Mouse (Mus musculus) testis, postnatal 14 days (tissue): Measurements from ENCODE around the gene Mecom.

Source experiments
- DNase-seq: peaks from one replicate; pipeline ENCODE4 v3.0.0; 2021; ENCODE audit warnings: low spot score

Mecom gene

GRCm38 (mm10) chr3:30353878-30354727, 193.7 kb downstream of the Mecom start:
- DNase-seq = no peak

DNA sequence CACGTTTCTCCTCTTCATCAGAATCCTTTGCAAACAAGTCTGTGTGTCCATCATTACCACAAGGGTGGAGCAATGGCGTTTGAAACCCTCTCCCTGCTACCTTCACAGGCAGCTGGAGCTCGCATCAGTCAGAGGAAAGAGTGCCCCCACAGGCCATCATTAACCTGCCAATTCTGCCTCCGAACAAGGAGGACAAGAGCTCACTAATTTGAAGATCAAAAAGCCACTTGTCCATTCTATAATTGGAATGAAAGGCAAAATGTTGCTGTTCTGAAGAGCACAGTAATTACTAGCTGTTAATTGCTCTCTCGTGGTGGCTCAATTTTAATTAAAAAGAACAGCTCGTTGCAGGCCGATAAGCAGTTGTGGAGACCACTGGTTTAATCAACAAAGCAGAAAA, 198.5 kb downstream of the Mecom start:
- no peak for DNase-seq

DNA sequence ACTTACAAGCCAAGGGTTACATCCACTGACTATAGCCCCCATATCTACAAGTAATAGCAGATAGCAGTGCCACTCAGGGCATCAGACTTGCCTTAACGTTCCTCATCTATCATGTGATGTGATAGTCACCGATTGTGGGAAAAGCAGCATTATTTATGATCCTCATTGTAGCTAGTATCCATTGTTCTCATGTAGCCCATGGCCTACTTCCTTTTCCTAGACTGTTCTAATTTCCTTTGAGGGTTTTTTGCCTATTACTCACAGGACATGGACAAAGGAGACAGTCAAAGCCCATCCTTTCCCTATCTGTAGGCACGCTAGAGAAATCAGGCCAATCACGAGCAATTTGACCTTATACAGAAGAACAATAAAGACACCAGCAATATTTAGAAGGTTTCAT, 203.7 kb downstream of the Mecom start:
- DNase-seq = no peak

DNA sequence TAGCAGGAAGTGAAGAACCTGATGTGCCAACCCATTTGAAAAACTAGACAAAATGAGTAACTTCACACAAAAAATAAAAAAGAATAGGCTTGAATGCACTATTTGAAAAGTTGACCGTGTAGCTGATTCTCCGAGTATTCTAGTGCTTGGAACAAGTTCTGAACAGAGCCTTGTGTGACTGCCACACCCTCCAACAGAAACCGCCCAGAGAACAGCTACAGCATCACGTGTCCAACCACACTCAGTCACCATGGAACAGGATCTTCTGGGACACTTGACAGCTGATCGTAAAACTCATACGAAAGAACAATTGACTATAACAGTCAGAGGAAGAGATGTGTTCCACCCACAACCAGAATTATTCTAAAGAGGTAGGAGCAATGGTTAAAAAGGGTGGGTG, 215.5 kb downstream of the Mecom start:
- no peak for DNase-seq

- DNase-seq = no peak
These were observed 217.3 kb downstream of the Mecom start for GRCm38 (mm10) chr3:30330476-30330875.

GRCm38 (mm10) chr3:30330021-30330420, 217.8 kb downstream of the Mecom start:
- no peak for DNase-seq

GRCm38 (mm10) chr3:30314955-30315354, 232.9 kb downstream of the Mecom start:
- DNase-seq = no peak

GRCm38 (mm10) chr3:30308081-30308480, 239.7 kb downstream of the Mecom start:
- DNase-seq = no peak

DNA sequence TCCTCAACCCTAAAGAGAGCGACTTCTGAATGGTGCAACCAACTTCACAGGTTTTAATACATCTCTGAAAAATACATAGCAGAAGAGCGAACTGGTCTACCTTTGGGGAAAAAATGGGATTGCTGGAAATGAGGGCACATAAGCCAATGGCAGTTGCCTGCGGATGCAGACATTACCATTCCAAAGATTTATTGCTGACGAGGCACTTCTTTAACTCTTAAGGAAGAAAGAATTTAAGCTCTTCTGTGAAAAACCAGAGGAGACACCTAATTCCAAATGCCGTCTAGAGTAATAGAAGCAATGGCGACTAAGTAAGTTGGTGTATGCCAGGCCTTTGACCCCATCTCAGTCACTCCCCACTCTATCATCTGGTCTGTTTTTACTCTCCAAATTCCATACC, 240.2 kb downstream of the Mecom start:
- no peak for DNase-seq

DNA sequence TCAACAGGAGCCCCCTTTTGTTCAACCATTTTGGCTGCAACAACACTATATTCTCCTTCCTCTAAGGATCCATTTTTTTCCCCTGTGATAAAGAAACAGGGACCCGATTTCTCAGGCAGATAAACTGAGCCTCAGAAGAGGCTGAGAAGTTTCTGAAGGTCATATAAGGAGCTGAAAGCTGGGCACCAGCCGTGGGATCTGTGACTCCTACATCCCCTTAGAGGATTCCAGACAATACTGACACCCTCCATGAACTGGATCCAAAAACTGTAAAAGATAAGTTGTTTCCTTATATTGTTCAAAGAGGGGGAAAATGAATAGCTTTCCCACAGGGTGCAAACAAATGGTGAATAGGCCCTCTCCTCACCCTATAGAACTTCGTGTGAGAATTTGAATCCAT, 241.7 kb downstream of the Mecom start:
- DNase-seq = no peak

DNA sequence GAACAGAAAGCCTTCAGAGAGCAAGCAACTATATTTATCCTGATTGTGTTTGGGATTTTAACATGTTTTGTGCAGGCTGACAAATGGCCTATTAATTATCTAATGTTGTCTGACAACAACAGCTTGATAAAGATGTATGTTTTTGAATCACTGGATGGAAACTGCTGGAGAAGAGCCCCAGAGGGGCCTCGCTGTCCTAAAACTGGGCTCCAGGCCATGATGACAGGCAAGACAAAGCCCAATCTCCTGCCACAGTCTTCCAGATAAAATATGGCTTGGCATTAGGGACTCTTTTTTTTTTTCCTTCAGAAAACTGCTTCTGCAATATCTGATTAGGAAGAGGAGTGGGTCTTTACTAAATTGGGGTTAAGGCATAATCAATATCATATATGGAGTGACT, 248.3 kb downstream of the Mecom start:
- DNase-seq = no peak

- no peak for DNase-seq
These were observed 253.4 kb downstream of the Mecom start for GRCm38 (mm10) chr3:30294433-30294832.

DNA sequence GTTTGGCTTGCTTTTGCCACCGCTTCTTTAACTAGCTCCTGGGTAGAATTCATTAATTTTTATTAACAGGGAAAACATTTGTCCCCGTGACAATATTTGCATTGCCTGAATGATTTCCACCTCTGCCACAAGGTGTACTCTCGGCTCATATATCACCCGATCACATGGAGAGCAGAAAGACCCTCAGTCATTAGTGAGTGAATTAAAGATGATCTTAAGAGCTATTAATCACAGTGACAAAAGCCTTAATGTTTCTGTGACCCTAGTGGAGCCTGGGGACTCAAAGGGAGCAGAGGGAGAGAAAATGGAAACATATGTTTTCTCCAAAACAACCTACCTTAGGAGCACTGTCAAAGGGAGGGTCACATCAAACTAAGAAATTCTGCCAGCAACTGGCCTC, 261.3 kb downstream of the Mecom start:
- no peak for DNase-seq

GRCm38 (mm10) chr3:30284094-30284493, 263.7 kb downstream of the Mecom start:
- DNase-seq = no peak

DNA sequence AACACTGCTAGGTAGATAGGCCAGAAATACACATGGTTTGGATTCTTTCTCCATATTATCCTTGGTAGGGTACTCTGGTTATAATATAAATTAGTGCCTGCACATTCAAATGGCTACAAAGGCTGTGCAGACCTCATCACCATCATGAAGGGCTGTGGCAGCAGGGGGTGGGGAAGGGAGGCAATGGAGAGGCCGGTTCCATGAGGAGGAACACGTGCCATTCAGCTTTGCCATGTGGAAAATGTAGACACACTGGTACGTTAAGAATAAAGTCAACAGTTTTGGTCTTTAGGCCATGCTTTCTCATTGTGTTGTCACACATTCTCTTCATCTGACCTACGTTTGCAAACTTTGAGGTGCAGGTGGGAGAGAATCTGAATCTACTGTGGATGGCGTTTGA, 264.2 kb downstream of the Mecom start:
- no peak for DNase-seq

GRCm38 (mm10) chr3:30277569-30277968, 270.2 kb downstream of the Mecom start:
- DNase-seq = no peak

DNA sequence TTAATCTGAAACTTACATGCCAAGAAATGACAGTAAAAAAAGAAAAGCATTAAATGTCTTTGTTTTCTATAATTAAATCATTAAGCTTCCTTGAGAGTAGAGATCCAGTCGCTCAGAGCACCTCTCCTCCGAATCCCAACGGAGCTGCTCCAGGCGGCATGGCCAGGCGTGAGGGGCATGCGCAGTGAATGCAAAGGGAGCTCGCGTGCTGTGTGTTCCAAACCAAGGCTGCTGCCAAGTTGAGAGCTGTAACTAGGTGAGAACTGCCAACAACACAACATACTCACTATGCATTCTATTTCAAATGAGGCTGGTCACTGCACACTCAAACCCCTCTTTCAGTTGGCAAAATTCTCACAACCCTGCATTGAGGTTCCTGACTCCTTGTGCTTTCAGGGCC, 271.7 kb downstream of the Mecom start:
- DNase-seq = no peak

- no peak for DNase-seq
These were observed 278.6 kb downstream of the Mecom start for GRCm38 (mm10) chr3:30269253-30269652.

DNA sequence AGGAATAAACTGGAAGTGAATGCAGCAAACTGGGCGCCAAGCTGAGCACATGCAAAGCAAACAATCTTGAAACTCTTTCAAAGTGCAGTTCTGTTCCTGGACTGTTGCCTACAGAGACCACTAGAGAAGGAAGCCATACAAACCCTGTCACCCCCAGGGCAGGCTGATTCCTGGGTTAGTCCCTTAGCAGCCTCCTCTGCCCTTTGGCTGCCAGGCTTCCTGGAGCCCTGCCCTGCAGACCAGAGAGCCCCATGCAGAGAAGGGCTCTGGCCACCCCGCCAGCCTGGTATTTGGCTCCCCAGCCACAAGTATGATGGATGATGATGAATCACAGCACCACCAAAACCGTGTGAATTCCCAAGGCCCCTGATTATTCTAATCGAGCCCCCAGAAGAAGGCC, 286.9 kb downstream of the Mecom start:
- DNase-seq = no peak

GRCm38 (mm10) chr3:30258421-30258820, 289.4 kb downstream of the Mecom start:
- no peak for DNase-seq

- no peak for DNase-seq
These were observed 290.0 kb downstream of the Mecom start for GRCm38 (mm10) chr3:30257776-30258175.

- DNase-seq = no peak
These were observed 290.9 kb downstream of the Mecom start for GRCm38 (mm10) chr3:30256896-30257295.

DNA sequence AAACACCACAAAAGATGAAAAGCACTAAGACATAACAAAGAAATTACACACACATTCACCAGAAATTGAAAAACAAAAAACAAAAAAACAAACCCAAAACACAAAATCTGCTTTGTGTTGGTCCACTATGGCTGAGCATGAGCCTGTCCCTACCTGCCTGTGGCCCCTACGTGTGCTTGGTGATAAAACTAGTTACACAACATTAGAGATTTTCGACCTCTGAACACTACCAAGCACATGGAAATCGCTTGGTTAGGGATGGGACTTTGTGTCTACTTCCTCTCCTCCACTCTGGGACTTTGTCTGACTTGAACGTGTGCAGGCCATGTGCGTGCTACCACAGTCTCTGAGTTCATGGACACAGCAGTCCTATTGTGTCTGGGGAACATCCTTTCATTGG, 292.0 kb downstream of the Mecom start:
- DNase-seq = no peak

GRCm38 (mm10) chr3:30254451-30254850, 293.4 kb downstream of the Mecom start:
- DNase-seq = no peak
